Mouse (Mus musculus): ENCODE results near the gene Ly6g6f. TPM values are rescaled to one million over a fixed set of nuclear protein-coding genes. Genes with fewer than 3 reads are reported as not detected.

The Ly6g6f gene
- total and polyA plus RNA-seq, 2 experiments from 2014 or later = not detected

DNA sequence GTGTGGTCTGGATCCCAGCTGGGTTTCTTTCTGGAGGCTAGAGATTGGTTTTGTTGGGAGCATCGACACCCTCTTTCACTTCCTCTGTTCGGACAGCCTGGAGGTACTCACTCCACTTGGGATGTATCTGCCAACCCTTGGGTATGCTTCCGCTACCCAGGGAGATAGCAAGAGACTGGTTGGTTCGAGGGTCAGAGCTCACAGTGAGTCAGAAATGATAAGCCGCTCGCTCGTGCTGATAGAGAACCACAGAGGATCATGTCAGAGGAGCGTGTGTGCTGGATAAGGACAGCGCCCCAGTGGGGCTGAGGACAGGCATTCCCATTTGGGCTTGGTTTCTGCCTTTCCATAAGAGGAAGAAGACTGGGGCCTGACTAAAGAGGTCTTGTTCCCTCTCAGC is 5.6 kb downstream of the Ly6g6f start:
- Histone ChIP-seq H3K4me2 (ENCODE audit: low read depth) (no peak overlapping the region), H3K4me3 (ENCODE audit: low read depth, low read length) (no peak overlapping the region), H3K27me3 (ENCODE audit: insufficient read depth, low read length) (no peaks in the 10 kb centered on the region), H3K4me1 (ENCODE audit: insufficient read depth) (0 out of 2 replicates have a peak, but pooled peaks cover 5% of the 10 kb centered on the region), H3K9me3 (ENCODE audit: low read length) (no peaks in the 10 kb centered on the region), H3K36me3 (ENCODE audit: insufficient read depth) (no peaks in the 10 kb centered on the region), H3K9ac (no peak overlapping the region), H3K27ac (ENCODE audit: low read depth, low read length) (no peak overlapping the region)
- no peak for TF ChIP-seq CTCF (IDR thresholded peaks at IDR 0.05; ENCODE audit: low read depth)
- DNase-seq = no peak
- ATAC-seq = no peak
- WGBS = 73% methylated on average over 9 of the region's 9 CpGs

DNA sequence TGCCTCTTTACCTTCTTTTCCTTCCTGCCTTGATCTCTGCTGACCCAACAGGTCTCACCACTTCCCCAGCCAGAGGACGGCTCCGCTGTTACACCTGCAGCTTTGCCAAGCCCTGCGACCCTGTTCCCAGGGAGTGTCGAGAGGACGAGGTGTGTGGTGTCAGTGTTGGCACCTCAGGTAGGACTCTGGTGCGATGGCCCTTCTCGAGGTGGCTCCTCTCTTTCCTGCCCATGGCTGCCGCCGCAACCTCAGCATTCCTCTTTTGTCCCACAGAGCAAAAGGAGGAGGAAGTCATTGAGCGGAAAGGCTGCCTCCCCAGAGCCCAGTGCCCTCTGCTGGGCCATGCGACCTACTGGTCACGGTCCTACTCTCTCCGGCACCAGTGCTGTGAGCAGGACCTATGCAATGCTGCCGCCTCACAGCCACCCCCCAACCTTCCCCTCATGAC is 7.6 kb downstream of the Ly6g6f start, which contains the start of gene Ly6g6d:
TSS of gene Ly6g6d (minus strand) at position 280 of the 448 bp plus-strand sequence.
- TF ChIP-seq CTCF (IDR thresholded peaks at IDR 0.05; ENCODE audit: low read depth) = peak; percentile 52
- no peaks in the 10 kb centered on the region for H3K27me3 ChIP-seq (ENCODE audit: insufficient read depth, low read length)
- WGBS = 16% methylated on average over 14 of the region's 14 CpGs
- H3K4me3 ChIP-seq (ENCODE audit: low read depth, low read length) = no peak within 1 kb of the TSS; the same call in 1 of the 2 replicates
- DNase-seq (no peak), ATAC-seq (peak; percentile 26; the same call in 1 of the 2 replicates)
- peak within 1 kb of the TSS; percentile 40; the same call in 1 of the 2 replicates for H3K9ac ChIP-seq
- no peaks in the 10 kb centered on the region for H3K9me3 ChIP-seq (ENCODE audit: low read length)
- peak within 1 kb of the TSS; percentile 57; the same call in 1 of the 2 replicates for H3K27ac ChIP-seq (ENCODE audit: low read depth, low read length)
- H3K36me3 ChIP-seq (ENCODE audit: insufficient read depth) = no peaks in the 10 kb centered on the region
- H3K4me2 ChIP-seq (ENCODE audit: low read depth) = peak within 1 kb of the TSS; percentile 41
- H3K4me1 ChIP-seq (ENCODE audit: insufficient read depth) = 0 out of 2 replicates have a peak, but pooled peaks cover 5% of the 10 kb centered on the region

DNA sequence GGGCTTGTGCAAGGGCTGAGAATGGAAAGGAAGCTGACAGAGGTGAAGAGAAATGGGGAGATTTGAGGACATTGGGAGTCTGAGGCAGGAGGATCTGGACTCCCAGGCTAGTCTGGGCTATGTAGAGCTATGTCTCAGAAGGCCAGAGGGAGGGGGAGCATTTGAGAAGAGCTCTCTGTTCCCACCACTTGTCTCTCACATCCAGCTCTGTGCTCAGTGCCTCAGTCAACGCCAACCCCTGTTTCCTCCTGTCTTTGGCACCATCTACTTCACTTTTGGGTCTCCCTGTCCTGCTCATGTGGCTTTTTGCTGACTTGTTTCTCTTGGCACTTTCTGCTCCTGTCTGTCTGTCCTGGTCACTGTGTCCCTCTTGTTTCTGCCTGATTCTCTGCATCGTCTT is 8.1 kb downstream of the Ly6g6f start:
- Histone ChIP-seq H3K36me3 (ENCODE audit: insufficient read depth) (no peaks in the 10 kb centered on the region), H3K4me3 (ENCODE audit: low read depth, low read length) (no peak overlapping the region), H3K9me3 (ENCODE audit: low read length) (no peaks in the 10 kb centered on the region), H3K27ac (ENCODE audit: low read depth, low read length) (0 out of 2 replicates have a peak overlapping the region, but pooled peaks have one; percentile 57), H3K9ac (0 out of 2 replicates have a peak overlapping the region, but pooled peaks have one; percentile 40), H3K4me1 (ENCODE audit: insufficient read depth) (0 out of 2 replicates have a peak, but pooled peaks cover 5% of the 10 kb centered on the region), H3K4me2 (ENCODE audit: low read depth) (peak overlapping the region; percentile 41), H3K27me3 (ENCODE audit: insufficient read depth, low read length) (no peaks in the 10 kb centered on the region)
- WGBS = 27% methylated on average over 2 of the region's 2 CpGs
- DNase-seq (no peak), ATAC-seq (peak; percentile 51)
- no peak for TF ChIP-seq CTCF (IDR thresholded peaks at IDR 0.05; ENCODE audit: low read depth)

DNA sequence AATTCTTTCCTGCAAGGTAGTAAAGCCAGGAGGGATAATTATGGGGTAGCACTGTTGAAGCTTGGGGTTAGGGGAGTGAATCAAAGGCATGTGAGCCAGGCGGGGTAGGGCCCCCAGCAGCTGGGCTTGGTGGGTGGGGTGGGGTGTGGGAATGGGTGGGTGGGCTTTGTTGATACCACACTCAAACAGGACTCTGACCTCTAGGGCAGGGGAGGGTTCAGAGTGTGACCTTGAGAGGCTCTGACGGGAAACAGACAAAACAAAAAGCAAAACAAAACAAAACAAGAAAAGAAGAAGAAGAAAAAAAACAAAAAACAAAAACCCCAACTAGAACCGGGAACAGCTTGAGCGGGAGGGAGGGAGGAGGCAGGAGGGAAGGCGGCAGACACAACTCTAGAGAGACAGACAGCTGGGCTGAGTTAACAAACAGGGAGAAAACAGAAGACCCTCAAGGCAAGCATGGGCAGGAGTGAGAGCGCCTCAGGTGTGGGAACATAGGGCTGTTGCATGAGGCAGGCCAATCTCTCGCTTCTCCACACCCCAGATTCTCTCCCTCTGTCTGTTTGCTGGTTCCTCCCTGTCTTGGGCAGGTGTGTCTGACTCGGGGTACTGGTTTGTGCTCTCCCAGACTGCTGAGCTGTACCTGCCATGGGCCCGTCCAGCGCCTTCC is 8.8 kb downstream of the Ly6g6f start, which contains the start of gene Ly6g6e:
TSS of gene Ly6g6e (plus strand) at position 396 of the 670 bp plus-strand sequence.
- Histone ChIP-seq H3K27ac (ENCODE audit: low read depth, low read length) (peak within 1 kb of the TSS; percentile 57; the same call in 1 of the 2 replicates), H3K9me3 (ENCODE audit: low read length) (no peaks in the 10 kb centered on the region), H3K9ac (peak within 1 kb of the TSS; percentile 40; the same call in 1 of the 2 replicates), H3K4me2 (ENCODE audit: low read depth) (peak within 1 kb of the TSS; percentile 41), H3K36me3 (ENCODE audit: insufficient read depth) (no peaks in the 10 kb centered on the region), H3K27me3 (ENCODE audit: insufficient read depth, low read length) (no peaks in the 10 kb centered on the region), H3K4me3 (ENCODE audit: low read depth, low read length) (no peak within 1 kb of the TSS; the same call in 1 of the 2 replicates), H3K4me1 (ENCODE audit: insufficient read depth) (0 out of 2 replicates have a peak, but pooled peaks cover 5% of the 10 kb centered on the region)
- WGBS = 29% methylated on average over 10 of the region's 10 CpGs
- DNase-seq = peak; percentile 53
- peak; percentile 53 for ATAC-seq
- no peak for TF ChIP-seq CTCF (IDR thresholded peaks at IDR 0.05; ENCODE audit: low read depth)

DNA sequence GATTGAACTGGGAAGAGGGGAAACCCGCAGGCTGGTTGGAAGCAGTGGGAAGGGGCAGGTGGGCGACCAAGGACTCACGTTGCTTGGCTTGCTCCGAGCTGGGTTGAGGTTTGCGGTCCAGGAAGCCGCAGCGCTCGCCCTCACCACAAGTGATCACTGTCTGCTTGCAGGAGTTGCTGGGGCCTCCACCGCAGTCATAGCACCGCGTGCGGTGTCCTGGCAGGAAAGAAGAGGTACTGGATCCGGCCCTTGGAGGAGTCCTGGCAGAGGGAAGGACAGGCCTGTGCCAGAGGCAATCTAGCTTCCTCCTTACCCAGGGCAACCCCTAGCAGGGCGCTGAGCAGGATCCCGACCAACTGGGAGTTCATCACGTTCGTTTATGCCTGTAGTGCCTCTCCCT is 11.3 kb downstream of the Ly6g6f start:
- TF ChIP-seq CTCF (IDR thresholded peaks at IDR 0.05; ENCODE audit: low read depth) = no peak
- ATAC-seq (no peak), DNase-seq (no peak)
- H3K4me3 ChIP-seq (ENCODE audit: low read depth, low read length) = no peak overlapping the region
- WGBS = 48% methylated on average over 14 of the region's 17 CpGs
- no peaks in the 10 kb centered on the region for H3K36me3 ChIP-seq (ENCODE audit: insufficient read depth)
- H3K9ac ChIP-seq = no peak overlapping the region
- 0 out of 2 replicates have a peak, but pooled peaks cover 5% of the 10 kb centered on the region for H3K4me1 ChIP-seq (ENCODE audit: insufficient read depth)
- H3K27me3 ChIP-seq (ENCODE audit: insufficient read depth, low read length) = no peaks in the 10 kb centered on the region
- no peak overlapping the region for H3K27ac ChIP-seq (ENCODE audit: low read depth, low read length)
- H3K9me3 ChIP-seq (ENCODE audit: low read length) = no peaks in the 10 kb centered on the region
- no peak overlapping the region for H3K4me2 ChIP-seq (ENCODE audit: low read depth)

DNA sequence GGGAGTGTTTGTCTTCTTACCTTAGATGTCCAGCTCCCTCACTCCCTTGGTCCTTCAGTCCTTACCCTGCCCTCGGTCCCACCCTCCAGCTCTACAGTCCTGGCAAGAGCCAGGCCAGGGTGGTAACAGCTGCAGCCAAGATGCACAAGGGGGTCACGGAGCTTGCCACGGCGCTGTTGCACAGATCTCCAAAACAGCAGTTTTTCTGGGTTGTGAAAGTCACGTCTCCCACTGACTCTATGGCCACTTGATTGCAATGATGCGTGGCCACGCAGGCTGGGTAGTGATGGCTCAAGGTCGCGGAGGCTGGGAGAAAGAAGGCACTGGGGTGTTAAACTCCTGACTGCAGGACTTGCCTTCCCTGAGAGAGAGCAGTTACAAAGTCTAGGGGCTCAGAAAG is 14.0 kb downstream of the Ly6g6f start:
- no peaks in the 10 kb centered on the region for H3K9me3 ChIP-seq (ENCODE audit: low read length)
- H3K4me1 ChIP-seq (ENCODE audit: insufficient read depth) = no peaks in the 10 kb centered on the region
- no peak for TF ChIP-seq CTCF (IDR thresholded peaks at IDR 0.05; ENCODE audit: low read depth)
- no peak overlapping the region for H3K9ac ChIP-seq
- DNase-seq (no peak), ATAC-seq (no peak)
- WGBS = 86% methylated on average over 9 of the region's 9 CpGs
- no peaks in the 10 kb centered on the region for H3K27me3 ChIP-seq (ENCODE audit: insufficient read depth, low read length)
- H3K4me3 ChIP-seq (ENCODE audit: low read depth, low read length) = no peak overlapping the region
- H3K36me3 ChIP-seq (ENCODE audit: insufficient read depth) = no peaks in the 10 kb centered on the region
- no peak overlapping the region for H3K4me2 ChIP-seq (ENCODE audit: low read depth)
- no peak overlapping the region for H3K27ac ChIP-seq (ENCODE audit: low read depth, low read length)
